ENCODE assay signal across 9 mouse cellular contexts in the genomic region with DNA sequence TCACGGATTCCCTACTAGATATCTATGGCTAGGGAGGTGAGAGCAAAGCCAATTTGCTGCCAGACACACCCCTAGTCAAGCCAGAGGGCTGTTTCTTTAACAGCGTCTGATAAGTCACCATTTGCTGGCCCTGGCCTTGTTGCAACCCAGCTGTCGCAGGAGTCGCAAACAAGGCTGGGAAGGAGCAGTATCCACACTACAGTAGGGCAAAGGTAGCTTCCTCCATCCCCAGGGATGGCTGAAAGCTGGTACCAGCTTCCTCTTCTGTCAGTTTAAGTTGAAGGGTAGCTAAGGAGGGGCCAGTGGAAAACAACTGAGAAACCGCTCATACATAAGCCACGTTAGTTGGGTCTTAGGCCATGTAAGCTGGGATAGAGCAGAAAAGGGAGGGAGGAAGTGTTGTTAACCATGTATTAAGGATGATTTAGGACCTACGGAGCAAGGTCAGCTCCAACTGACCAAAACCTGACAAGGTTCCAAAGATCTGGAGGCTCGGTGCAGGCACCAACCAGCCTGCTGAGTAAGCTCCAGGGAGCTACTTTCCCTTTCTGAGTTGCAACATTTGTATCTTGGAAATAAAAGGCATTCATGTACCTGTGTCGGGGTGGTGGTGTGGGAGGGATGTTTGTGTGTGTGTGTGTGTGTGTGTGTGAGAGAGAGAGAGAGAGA. TPM values are rescaled to one million over a fixed set of nuclear protein-coding genes. Genes with fewer than 3 reads are reported as not detected.
DNase-seq lines count a peak whose midpoint lies in the region; ATAC-seq and TF ChIP-seq lines count a peak whose summit lies in the region.
"Had no signal": no experiment of that assay in that cellular context is flagged by ENCODE, and none has a peak within 500 bp of the region (broad histone marks: within the 10 kb centered on the region; RNA-seq: fewer than 3 reads in every experiment).

No protein-coding gene starts in this region.

- TF ChIP-seq POLR2A in ES-Bruce4 (IDR thresholded peaks at IDR 0.05; ENCODE audit: insufficient read depth, low read length), result no peak

- ATAC-seq in forebrain, embryonic 14.5 days, result no peak

- no peaks in the 10 kb centered on the region for H3K36me3 ChIP-seq in ES-Bruce4 (ENCODE audit: control insufficient read depth, insufficient read depth, low read length, poor library complexity, severe bottlenecking)
- peaks cover 49% of the 10 kb centered on the region for H3K36me3 ChIP-seq in heart, embryonic 10.5 days
- no peaks in the 10 kb centered on the region for H3K36me3 ChIP-seq in forebrain, embryonic 14.5 days (ENCODE audit: control insufficient read depth, insufficient read depth, low read length)
- H3K36me3 ChIP-seq: midbrain, embryonic 12.5 days had no signal

- intact Hi-C loops in gastrocnemius, postnatal 14 days (cut with DNase I; ENCODE audit: low total_unique reads), result no loop called here
- intact Hi-C loops in left cerebral cortex, postnatal 36 days (cut with DNase I), result no loop called here

- no peak overlapping the region for H3K9ac ChIP-seq in ES-Bruce4 (ENCODE audit: low read depth, poor library complexity, severe bottlenecking)
- no peak overlapping the region for H3K9ac ChIP-seq in forebrain, embryonic 14.5 days (ENCODE audit: low read length)
- H3K9ac ChIP-seq: midbrain, embryonic 12.5 days had no signal

- peak overlapping the region; percentile 7; the same call in 1 of the 2 replicates for H3K27ac ChIP-seq in ES-Bruce4 (ENCODE audit: insufficient read depth, low read length)
- H3K27ac ChIP-seq in heart, embryonic 10.5 days, result peak overlapping the region; percentile 64; the same call in 1 of the 2 replicates
- no peak overlapping the region for H3K27ac ChIP-seq in forebrain, embryonic 14.5 days (ENCODE audit: low read depth, low read length)
- H3K27ac ChIP-seq: midbrain, embryonic 12.5 days had no signal

- no peaks in the 10 kb centered on the region for H3K9me3 ChIP-seq in ES-Bruce4 (replicated peaks; ENCODE audit: control insufficient read depth, insufficient read depth, low read length, poor library complexity, severe bottlenecking)
- no peaks in the 10 kb centered on the region for H3K9me3 ChIP-seq in heart, embryonic 10.5 days
- H3K9me3 ChIP-seq in forebrain, embryonic 14.5 days (replicated peaks; ENCODE audit: control insufficient read depth, low read length), result no peaks in the 10 kb centered on the region
- H3K9me3 ChIP-seq: midbrain, embryonic 12.5 days had no signal

- H3K4me2 ChIP-seq in forebrain, embryonic 14.5 days (ENCODE audit: low read length), result no peak overlapping the region
- H3K4me2 ChIP-seq: midbrain, embryonic 12.5 days had no signal

- WGBS in heart, embryonic 10.5 days, result 23% methylated on average over 9 of the region's 9 CpGs
- 80% methylated on average over 9 of the region's 9 CpGs for WGBS in forebrain, embryonic 14.5 days

- H3K4me3 ChIP-seq in ES-Bruce4 (ENCODE audit: low read depth, low read length), result no peak overlapping the region
- peak overlapping the region; percentile 31 for H3K4me3 ChIP-seq in heart, embryonic 10.5 days
- H3K4me3 ChIP-seq in forebrain, embryonic 14.5 days (ENCODE audit: low read depth, low read length), result no peak overlapping the region
- H3K4me3 ChIP-seq: midbrain, embryonic 12.5 days had no signal

- H3K27me3 ChIP-seq in ES-Bruce4 (ENCODE audit: control insufficient read depth, insufficient read depth, low read length, poor library complexity, severe bottlenecking), result no peaks in the 10 kb centered on the region
- H3K27me3 ChIP-seq in heart, embryonic 10.5 days (ENCODE audit: insufficient read depth, poor library complexity, severe bottlenecking), result no peaks in the 10 kb centered on the region
- H3K27me3 ChIP-seq in forebrain, embryonic 14.5 days (replicated peaks; ENCODE audit: control insufficient read depth, insufficient read depth, low read length), result no peaks in the 10 kb centered on the region

- TF ChIP-seq EP300 in ES-Bruce4 (IDR thresholded peaks at IDR 0.05; ENCODE audit: insufficient read depth, low read depth, low read length), result no peak

- no peak for TF ChIP-seq CTCF in ES-Bruce4 (IDR thresholded peaks at IDR 0.05; ENCODE audit: low read depth, low read length)

- H3K4me1 ChIP-seq in ES-Bruce4 (ENCODE audit: control insufficient read depth, insufficient read depth, low read length), result peaks cover 6% of the 10 kb centered on the region
- H3K4me1 ChIP-seq in heart, embryonic 10.5 days, result peaks cover 73% of the 10 kb centered on the region
- H3K4me1 ChIP-seq in forebrain, embryonic 14.5 days (ENCODE audit: control insufficient read depth, insufficient read depth, low read length), result peaks cover 17% of the 10 kb centered on the region

- DNase-seq in gastrocnemius, postnatal 14 days, result peak; percentile 42
- DNase-seq in gastrocnemius, adult 8-10 months (ENCODE audit: low spot score in 2 of 2), result no peak
- DNase-seq in heart, embryonic 10.5 days (ENCODE audit: low spot score), result no peak
- peak; percentile 39 to 53 for DNase-seq in kidney, postnatal 36 days
- no peak for DNase-seq in thymus, postnatal 0 days (ENCODE audit: low spot score)
- no peak for DNase-seq in forebrain, embryonic 14.5 days (ENCODE audit: low spot score)
- no peak for DNase-seq in left cerebral cortex, postnatal 36 days (ENCODE audit: low spot score in 2 of 2)

RNA-seq across cellular contexts. Expression of gene Sparc, which starts 7.8 kb away (rescaled TPM):
- 1,000 to 10,000 TPM; 1,630 to 1,800 TPM for total RNA-seq in gastrocnemius, postnatal 14 days (2021)
- 100 to 1,000 TPM in 3 of 4 experiments, 10 to 100 TPM in 1; 94.4 to 242 (median 133) TPM for total RNA-seq in gastrocnemius, adult 8-10 months (2022)
- polyA plus RNA-seq in ES-Bruce4 (2011; ENCODE audit: insufficient read depth, insufficient read length, low read depth, missing spikeins), result 344 and 354 TPM in 2 replicates
- polyA plus RNA-seq in heart, embryonic 10.5 days (2016; fragmentation: Nextera tagmentation; extraction: Ambion mirVana), result 995 and 1,097 TPM in 2 replicates
- polyA plus RNA-seq in thymus, postnatal 0 days (2015; fragmentation: Nextera tagmentation; extraction: Ambion mirVana), result 297 TPM in 2 replicates
- polyA plus RNA-seq in forebrain, embryonic 14.5 days (2014; fragmentation: Nextera tagmentation; extraction: Ambion mirVana), result 300 and 365 TPM in 2 replicates
- total RNA-seq in left cerebral cortex, postnatal 36 days (2021), result 100 to 1,000 TPM; 215 to 224 TPM

RNA-seq across cellular contexts. Expression of gene Atox1, which starts 45.9 kb away (rescaled TPM):
- total RNA-seq in gastrocnemius, postnatal 14 days (2021), result 10 to 100 TPM; 58.7 to 65.7 TPM
- total RNA-seq in gastrocnemius, adult 8-10 months (2022), result 10 to 100 TPM; 42.0 to 46.5 (median 45.9) TPM
- polyA plus RNA-seq in ES-Bruce4 (2011; ENCODE audit: insufficient read depth, insufficient read length, low read depth, missing spikeins), result 120 and 142 TPM in 2 replicates
- 269 and 273 TPM in 2 replicates for polyA plus RNA-seq in heart, embryonic 10.5 days (2016; fragmentation: Nextera tagmentation; extraction: Ambion mirVana)
- polyA plus RNA-seq in thymus, postnatal 0 days (2015; fragmentation: Nextera tagmentation; extraction: Ambion mirVana), result 449 and 452 TPM in 2 replicates
- 238 and 292 TPM in 2 replicates for polyA plus RNA-seq in forebrain, embryonic 14.5 days (2014; fragmentation: Nextera tagmentation; extraction: Ambion mirVana)
- 100 to 1,000 TPM in 1 of 2 experiments, 10 to 100 TPM in 1; 88.1 to 111 TPM for total RNA-seq in left cerebral cortex, postnatal 36 days (2021)

RNA-seq across cellular contexts. Expression of gene G3bp1, which starts 54.3 kb away (rescaled TPM):
- total RNA-seq in gastrocnemius, postnatal 14 days (2021), result 10 to 100 TPM; 54.8 to 64.9 TPM
- total RNA-seq in gastrocnemius, adult 8-10 months (2022), result 10 to 100 TPM; 57.3 to 63.3 (median 62.0) TPM
- polyA plus RNA-seq in ES-Bruce4 (2011; ENCODE audit: insufficient read depth, insufficient read length, low read depth, missing spikeins), result 146 and 147 TPM in 2 replicates
- polyA plus RNA-seq in heart, embryonic 10.5 days (2016; fragmentation: Nextera tagmentation; extraction: Ambion mirVana), result 164 and 188 TPM in 2 replicates
- 149 and 159 TPM in 2 replicates for polyA plus RNA-seq in thymus, postnatal 0 days (2015; fragmentation: Nextera tagmentation; extraction: Ambion mirVana)
- polyA plus RNA-seq in forebrain, embryonic 14.5 days (2014; fragmentation: Nextera tagmentation; extraction: Ambion mirVana), result 141 and 146 TPM in 2 replicates
- 10 to 100 TPM; 31.3 to 34.0 TPM for total RNA-seq in left cerebral cortex, postnatal 36 days (2021)

Comparison
In these comparisons a context has a peak if more than half of its experiments do, and no peak if none do; other contexts are left out.
1. DNase-seq: peak in gastrocnemius, postnatal 14 days (single experiment) and kidney, postnatal 36 days (2 of 2); none in gastrocnemius, adult 8-10 months (0 of 2), heart, embryonic 10.5 days (single experiment), thymus, postnatal 0 days (single experiment), forebrain, embryonic 14.5 days (single experiment) and left cerebral cortex, postnatal 36 days (0 of 2).